Mouse (Mus musculus): Measurements from ENCODE around the gene Rtkn2. TPM values are rescaled to one million over a fixed set of nuclear protein-coding genes. Genes with fewer than 3 reads are reported as not detected.
"Not testable (repeated sequence)": the region's sequence is repeated elsewhere in the genome, so short reads cannot be mapped to it uniquely, and the experiment has no call there.

Gene Rtkn2
- polyA plus RNA-seq, 1 experiment from 2014 or later = 13.8 TPM

GRCm38 (mm10) chr10:68090544-68090943 lies 111.2 kb downstream of the Rtkn2 start:
- ATAC-seq (ENCODE audit: insufficient number of reproducible peaks, low FRiP score, low TSS enrichment, low read depth) = no peak
- WGBS = 79% methylated on average over 3 of the region's 3 CpGs

GRCm38 (mm10) chr10:68091011-68091410 lies 111.6 kb downstream of the Rtkn2 start:
- 90% methylated on average over 11 of the region's 11 CpGs for WGBS
- Histone ChIP-seq H3K4me1 (ENCODE audit: control insufficient read depth, insufficient read depth, low read length) (no peaks in the 10 kb centered on the region; the same call in 1 of the 2 replicates), H3K36me3 (ENCODE audit: control insufficient read depth, insufficient read depth, low read length) (no peaks in the 10 kb centered on the region), H3K9ac (ENCODE audit: low read length) (no peak overlapping the region), H3K4me2 (ENCODE audit: low read depth, severe bottlenecking) (no peak overlapping the region), H3K27me3 (ENCODE audit: control insufficient read depth, insufficient read depth, low read length) (no peaks in the 10 kb centered on the region), H3K9me3 (ENCODE audit: control insufficient read depth, low read length) (no peaks in the 10 kb centered on the region), H3K4me3 (ENCODE audit: low read depth, low read length) (no peak overlapping the region), H3K27ac (replicated peaks; ENCODE audit: low read depth, low read length) (no peak overlapping the region)
- no peak for ATAC-seq (ENCODE audit: insufficient number of reproducible peaks, low FRiP score, low TSS enrichment, low read depth)
- DNase-seq (ENCODE audit: low spot score) = no peak

More at GRCm38 (mm10) chr10:68090544-68090943, 111.2 kb downstream of the Rtkn2 start:
- Histone ChIP-seq H3K4me2 (ENCODE audit: low read depth, severe bottlenecking) (no peak overlapping the region), H3K4me3 (ENCODE audit: low read depth, low read length) (no peak overlapping the region), H3K9ac (ENCODE audit: low read length) (no peak overlapping the region), H3K27ac (replicated peaks; ENCODE audit: low read depth, low read length) (no peak overlapping the region), H3K9me3 (ENCODE audit: control insufficient read depth, low read length) (no peaks in the 10 kb centered on the region), H3K36me3 (ENCODE audit: control insufficient read depth, insufficient read depth, low read length) (no peaks in the 10 kb centered on the region), H3K27me3 (ENCODE audit: control insufficient read depth, insufficient read depth, low read length) (no peaks in the 10 kb centered on the region), H3K4me1 (ENCODE audit: control insufficient read depth, insufficient read depth, low read length) (no peaks in the 10 kb centered on the region; the same call in 1 of the 2 replicates)
- no peak for DNase-seq (ENCODE audit: low spot score)

- 84% methylated on average over 4 of the region's 4 CpGs for WGBS
- Histone ChIP-seq H3K27ac (replicated peaks; ENCODE audit: low read depth, low read length) (no peak overlapping the region), H3K9me3 (ENCODE audit: control insufficient read depth, low read length) (no peaks in the 10 kb centered on the region), H3K36me3 (ENCODE audit: control insufficient read depth, insufficient read depth, low read length) (no peaks in the 10 kb centered on the region; the same call in 1 of the 2 replicates), H3K4me3 (ENCODE audit: low read depth, low read length) (no peak overlapping the region), H3K9ac (ENCODE audit: low read length) (no peak overlapping the region), H3K27me3 (ENCODE audit: control insufficient read depth, insufficient read depth, low read length) (no peaks in the 10 kb centered on the region), H3K4me2 (ENCODE audit: low read depth, severe bottlenecking) (no peak overlapping the region), H3K4me1 (ENCODE audit: control insufficient read depth, insufficient read depth, low read length) (no peaks in the 10 kb centered on the region; the same call in 1 of the 2 replicates)
- DNase-seq (ENCODE audit: low spot score) = no peak
- ATAC-seq (ENCODE audit: insufficient number of reproducible peaks, low FRiP score, low TSS enrichment, low read depth) = no peak
Observed at GRCm38 (mm10) chr10:68091840-68092239, 112.5 kb downstream of the Rtkn2 start.

GRCm38 (mm10) chr10:68093496-68093895 lies 114.1 kb downstream of the Rtkn2 start:
- DNase-seq (ENCODE audit: low spot score) (no peak), ATAC-seq (ENCODE audit: insufficient number of reproducible peaks, low FRiP score, low TSS enrichment, low read depth) (no peak)
- H3K4me3 ChIP-seq (ENCODE audit: low read depth, low read length) = no peak overlapping the region
- no peaks in the 10 kb centered on the region for H3K4me1 ChIP-seq (ENCODE audit: control insufficient read depth, insufficient read depth, low read length)
- WGBS = 92% methylated on average over 3 of the region's 3 CpGs
- H3K27me3 ChIP-seq (ENCODE audit: control insufficient read depth, insufficient read depth, low read length) = no peaks in the 10 kb centered on the region
- peaks cover 14% of the 10 kb centered on the region; the same call in 1 of the 2 replicates for H3K36me3 ChIP-seq (ENCODE audit: control insufficient read depth, insufficient read depth, low read length)
- no peaks in the 10 kb centered on the region for H3K9me3 ChIP-seq (ENCODE audit: control insufficient read depth, low read length)
- H3K9ac ChIP-seq (ENCODE audit: low read length) = no peak overlapping the region
- no peak overlapping the region for H3K27ac ChIP-seq (replicated peaks; ENCODE audit: low read depth, low read length)
- no peak overlapping the region for H3K4me2 ChIP-seq (ENCODE audit: low read depth, severe bottlenecking)

- H3K9me3 ChIP-seq (ENCODE audit: control insufficient read depth, low read length) = no peaks in the 10 kb centered on the region
- ATAC-seq (ENCODE audit: insufficient number of reproducible peaks, low FRiP score, low TSS enrichment, low read depth) (no peak), DNase-seq (ENCODE audit: low spot score) (no peak)
- no peak overlapping the region for H3K4me3 ChIP-seq (ENCODE audit: low read depth, low read length)
- H3K36me3 ChIP-seq (ENCODE audit: control insufficient read depth, insufficient read depth, low read length) = peaks cover 14% of the 10 kb centered on the region; the same call in 1 of the 2 replicates
- 79% methylated on average over 2 of the region's 2 CpGs for WGBS
- no peak overlapping the region for H3K9ac ChIP-seq (ENCODE audit: low read length)
- no peaks in the 10 kb centered on the region for H3K4me1 ChIP-seq (ENCODE audit: control insufficient read depth, insufficient read depth, low read length)
- no peak overlapping the region for H3K4me2 ChIP-seq (ENCODE audit: low read depth, severe bottlenecking)
- no peak overlapping the region for H3K27ac ChIP-seq (replicated peaks; ENCODE audit: low read depth, low read length)
- H3K27me3 ChIP-seq (ENCODE audit: control insufficient read depth, insufficient read depth, low read length) = no peaks in the 10 kb centered on the region
Observed at GRCm38 (mm10) chr10:68095136-68095535, 115.8 kb downstream of the Rtkn2 start.

GRCm38 (mm10) chr10:68096395-68096794 lies 117.0 kb downstream of the Rtkn2 start:
- H3K9me3 ChIP-seq (ENCODE audit: control insufficient read depth, low read length) = no peaks in the 10 kb centered on the region
- H3K27me3 ChIP-seq (ENCODE audit: control insufficient read depth, insufficient read depth, low read length) = no peaks in the 10 kb centered on the region
- H3K27ac ChIP-seq (replicated peaks; ENCODE audit: low read depth, low read length) = no peak overlapping the region
- H3K36me3 ChIP-seq (ENCODE audit: control insufficient read depth, insufficient read depth, low read length) = peaks cover 14% of the 10 kb centered on the region; the same call in 1 of the 2 replicates
- no peak overlapping the region for H3K4me3 ChIP-seq (ENCODE audit: low read depth, low read length)
- DNase-seq (ENCODE audit: low spot score) (no peak), ATAC-seq (ENCODE audit: insufficient number of reproducible peaks, low FRiP score, low TSS enrichment, low read depth) (no peak)
- H3K9ac ChIP-seq (ENCODE audit: low read length) = no peak overlapping the region
- no peak overlapping the region for H3K4me2 ChIP-seq (ENCODE audit: low read depth, severe bottlenecking)
- no peaks in the 10 kb centered on the region for H3K4me1 ChIP-seq (ENCODE audit: control insufficient read depth, insufficient read depth, low read length)
- 93% methylated on average over 12 of the region's 12 CpGs for WGBS

GRCm38 (mm10) chr10:68097821-68098675 lies 118.7 kb downstream of the Rtkn2 start:
- 92% methylated on average over 19 of the region's 19 CpGs for WGBS
- H3K36me3 ChIP-seq (ENCODE audit: control insufficient read depth, insufficient read depth, low read length) = peaks cover 14% of the 10 kb centered on the region; the same call in 1 of the 2 replicates

GRCm38 (mm10) chr10:68099801-68100200 lies 120.4 kb downstream of the Rtkn2 start:
- H3K9me3 ChIP-seq (ENCODE audit: control insufficient read depth, low read length); H3K4me3 ChIP-seq (ENCODE audit: low read depth, low read length); H3K4me1 ChIP-seq (ENCODE audit: control insufficient read depth, insufficient read depth, low read length); H3K27ac ChIP-seq (replicated peaks; ENCODE audit: low read depth, low read length); ATAC-seq (ENCODE audit: insufficient number of reproducible peaks, low FRiP score, low TSS enrichment, low read depth); H3K4me2 ChIP-seq (ENCODE audit: low read depth, severe bottlenecking); DNase-seq (ENCODE audit: low spot score); H3K27me3 ChIP-seq (ENCODE audit: control insufficient read depth, insufficient read depth, low read length); H3K9ac ChIP-seq (ENCODE audit: low read length): not testable (repeated sequence)
- 90% methylated on average over 7 of the region's 7 CpGs for WGBS
- H3K36me3 ChIP-seq (ENCODE audit: control insufficient read depth, insufficient read depth, low read length) = peaks cover 14% of the 10 kb centered on the region; the same call in 1 of the 2 replicates

More at GRCm38 (mm10) chr10:68097821-68098675, 118.7 kb downstream of the Rtkn2 start:
- no peak overlapping the region for H3K4me2 ChIP-seq (ENCODE audit: low read depth, severe bottlenecking)
- H3K4me3 ChIP-seq (ENCODE audit: low read depth, low read length) = no peak overlapping the region
- DNase-seq (ENCODE audit: low spot score) (no peak), ATAC-seq (ENCODE audit: insufficient number of reproducible peaks, low FRiP score, low TSS enrichment, low read depth) (no peak)
- no peaks in the 10 kb centered on the region for H3K9me3 ChIP-seq (ENCODE audit: control insufficient read depth, low read length)
- no peaks in the 10 kb centered on the region for H3K4me1 ChIP-seq (ENCODE audit: control insufficient read depth, insufficient read depth, low read length)
- H3K27ac ChIP-seq (replicated peaks; ENCODE audit: low read depth, low read length) = no peak overlapping the region
- H3K27me3 ChIP-seq (ENCODE audit: control insufficient read depth, insufficient read depth, low read length) = no peaks in the 10 kb centered on the region
- H3K9ac ChIP-seq (ENCODE audit: low read length) = no peak overlapping the region

Data from limb, embryonic 11.5 days (tissue).